ENCODE assay signal across 27 mouse cellular contexts in the genomic region with DNA sequence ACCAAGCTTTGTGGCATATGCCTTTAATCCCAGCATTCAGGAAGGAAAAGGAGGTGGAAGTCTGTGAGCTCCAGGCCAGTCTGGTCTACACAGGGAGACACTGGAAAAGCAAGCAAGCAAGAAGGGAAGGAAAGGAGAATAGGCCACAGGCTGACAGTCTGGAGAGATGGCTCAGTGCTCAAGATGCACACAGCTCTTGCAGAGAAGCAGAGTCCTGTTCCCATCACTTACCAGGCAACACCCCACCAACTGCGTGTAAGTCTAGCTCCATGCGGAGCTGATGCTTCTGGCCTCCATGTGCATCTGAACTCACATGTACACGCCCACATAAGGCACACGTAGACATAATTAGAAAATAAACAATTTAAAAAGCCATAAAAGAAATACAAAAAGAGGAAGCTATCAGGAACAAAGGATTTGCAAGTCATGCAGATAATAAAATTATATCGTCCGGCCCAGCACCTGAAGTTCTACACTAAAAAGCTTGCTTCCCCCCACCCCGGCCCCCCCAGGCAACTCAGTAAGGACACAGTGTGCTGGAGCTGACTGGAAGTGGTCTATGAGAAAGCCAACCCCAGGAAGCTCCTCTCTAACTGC. TPM values are rescaled to one million over a fixed set of nuclear protein-coding genes. Genes with fewer than 3 reads are reported as not detected.
DNase-seq lines count a peak whose midpoint lies in the region; ATAC-seq lines count a peak whose summit lies in the region.
"Had no signal": no experiment of that assay in that cellular context is flagged by ENCODE, and none has a peak within 500 bp of the region (broad histone marks: within the 10 kb centered on the region; RNA-seq: fewer than 3 reads in every experiment).

No protein-coding gene starts in this region.

- no peak overlapping the region for H3K9ac ChIP-seq in midbrain, embryonic 11.5 days (ENCODE audit: low read length)
- H3K9ac ChIP-seq in liver, embryonic 11.5 days (ENCODE audit: low read depth, low read length) = no peak overlapping the region
- H3K9ac ChIP-seq: embryonic facial prominence, embryonic 12.5 days; embryonic facial prominence, embryonic 15.5 days; forebrain, embryonic 12.5 days; forebrain, embryonic 15.5 days; heart, embryonic 12.5 days; heart, embryonic 15.5 days; hindbrain, embryonic 14.5 days had no signal

- peaks cover 64% of the 10 kb centered on the region for H3K4me1 ChIP-seq in megakaryocyte, embryonic 14.5 days
- no peaks in the 10 kb centered on the region for H3K4me1 ChIP-seq in midbrain, embryonic 11.5 days (ENCODE audit: control insufficient read depth, insufficient read depth, low read length)
- H3K4me1 ChIP-seq in liver, embryonic 11.5 days (replicated peaks; ENCODE audit: control insufficient read depth, insufficient read depth, low read length) = peaks cover 6% of the 10 kb centered on the region; the same call in 1 of the 2 replicates
- H3K4me1 ChIP-seq: embryonic facial prominence, embryonic 12.5 days; embryonic facial prominence, embryonic 15.5 days; forebrain, embryonic 12.5 days; forebrain, embryonic 15.5 days; heart, embryonic 15.5 days had no signal

- peak overlapping the region; percentile 21 for H3K4me3 ChIP-seq in megakaryocyte, embryonic 14.5 days (replicated peaks)
- no peak overlapping the region for H3K4me3 ChIP-seq in midbrain, embryonic 11.5 days (ENCODE audit: low read depth, low read length)
- H3K4me3 ChIP-seq in liver, embryonic 11.5 days (ENCODE audit: low read depth, low read length) = no peak overlapping the region
- H3K4me3 ChIP-seq: embryonic facial prominence, embryonic 12.5 days; embryonic facial prominence, embryonic 15.5 days; forebrain, embryonic 12.5 days; forebrain, embryonic 15.5 days; heart, embryonic 12.5 days; heart, embryonic 15.5 days had no signal

- 86% methylated on average over 7 of the region's 7 CpGs for WGBS in midbrain, embryonic 11.5 days
- 75% methylated on average over 7 of the region's 7 CpGs for WGBS in liver, embryonic 11.5 days

- H3K27ac ChIP-seq in midbrain, embryonic 11.5 days (ENCODE audit: low read depth, low read length) = no peak overlapping the region
- no peak overlapping the region for H3K27ac ChIP-seq in liver, embryonic 11.5 days (ENCODE audit: low read depth, low read length)
- H3K27ac ChIP-seq: embryonic facial prominence, embryonic 12.5 days; embryonic facial prominence, embryonic 15.5 days; forebrain, embryonic 12.5 days; forebrain, embryonic 15.5 days; heart, embryonic 15.5 days; hindbrain, embryonic 14.5 days; hindbrain, postnatal 0 days had no signal

- H3K4me2 ChIP-seq in midbrain, embryonic 11.5 days = no peak overlapping the region
- H3K4me2 ChIP-seq in liver, embryonic 11.5 days = no peak overlapping the region
- H3K4me2 ChIP-seq: embryonic facial prominence, embryonic 12.5 days; embryonic facial prominence, embryonic 15.5 days; forebrain, embryonic 12.5 days; forebrain, embryonic 15.5 days; heart, embryonic 12.5 days; heart, embryonic 15.5 days; hindbrain, embryonic 14.5 days had no signal

- ATAC-seq in megakaryocyte, adult 5-6 weeks (ENCODE audit: poor library complexity, severe bottlenecking) = no peak
- 0 out of 2 replicates have a peak, but pooled peaks have one; percentile 18 for ATAC-seq in megakaryocyte progenitor cell, adult 5-6 weeks (replicated peaks; ENCODE audit: poor library complexity)
- ATAC-seq in midbrain, embryonic 11.5 days (ENCODE audit: low FRiP score) = no peak
- no peak for ATAC-seq in liver, embryonic 11.5 days (replicated peaks; ENCODE audit: low FRiP score)
- ATAC-seq: CD4-positive, CD25-positive, alpha-beta regulatory T cell, adult 4 months; forebrain, embryonic 15.5 days; hindbrain, postnatal 0 days; inflammation-experienced regulatory T-cells, adult 6 months had no signal

- no peaks in the 10 kb centered on the region for H3K27me3 ChIP-seq in megakaryocyte, embryonic 14.5 days (replicated peaks)
- H3K27me3 ChIP-seq in midbrain, embryonic 11.5 days (ENCODE audit: control insufficient read depth, insufficient read depth, low read length) = no peaks in the 10 kb centered on the region
- no peaks in the 10 kb centered on the region for H3K27me3 ChIP-seq in liver, embryonic 11.5 days (replicated peaks; ENCODE audit: control insufficient read depth, insufficient read depth, low read length)
- H3K27me3 ChIP-seq: embryonic facial prominence, embryonic 12.5 days; embryonic facial prominence, embryonic 15.5 days; forebrain, embryonic 12.5 days; forebrain, embryonic 15.5 days; heart, embryonic 12.5 days; heart, embryonic 15.5 days had no signal

- no peaks in the 10 kb centered on the region for H3K36me3 ChIP-seq in megakaryocyte, embryonic 14.5 days (replicated peaks; ENCODE audit: low read length)
- no peaks in the 10 kb centered on the region for H3K36me3 ChIP-seq in midbrain, embryonic 11.5 days (ENCODE audit: control insufficient read depth, insufficient read depth, low read length)
- H3K36me3 ChIP-seq in liver, embryonic 11.5 days (ENCODE audit: control insufficient read depth, insufficient read depth, low read length) = no peaks in the 10 kb centered on the region
- H3K36me3 ChIP-seq: embryonic facial prominence, embryonic 12.5 days; embryonic facial prominence, embryonic 15.5 days; forebrain, embryonic 12.5 days; forebrain, embryonic 15.5 days; heart, embryonic 12.5 days; heart, embryonic 15.5 days had no signal

- DNase-seq in MEL-GATA-1-ER (ENCODE audit: extremely low read depth, low read depth) = peak; percentile 74
- no peak for DNase-seq in midbrain, embryonic 11.5 days (ENCODE audit: low spot score, missing footprints)
- no peak for DNase-seq in urinary bladder, postnatal 14 days (ENCODE audit: low spot score)
- DNase-seq in liver, embryonic 11.5 days (ENCODE audit: low spot score) = no peak
- DNase-seq: adrenal gland, adult 2 months; adrenal gland, postnatal 14 days; cerebellum, adult 11 months; cerebellum, adult 2 months; cerebellum, adult 9-11 months; cerebellum, postnatal 25 days; gastrocnemius, postnatal 25 days; heart, adult 18-20 months; heart, postnatal 10 days; heart, postnatal 36 days had no signal

- H3K9me3 ChIP-seq in megakaryocyte, embryonic 14.5 days = no peaks in the 10 kb centered on the region
- H3K9me3 ChIP-seq in midbrain, embryonic 11.5 days (ENCODE audit: control insufficient read depth, low read length) = no peaks in the 10 kb centered on the region
- H3K9me3 ChIP-seq in liver, embryonic 11.5 days (ENCODE audit: control insufficient read depth, low read length) = no peaks in the 10 kb centered on the region
- H3K9me3 ChIP-seq: embryonic facial prominence, embryonic 12.5 days; embryonic facial prominence, embryonic 15.5 days; forebrain, embryonic 12.5 days; forebrain, embryonic 15.5 days; heart, embryonic 12.5 days; heart, embryonic 15.5 days had no signal

RNA-seq across cellular contexts. Expression of gene Brd3, which starts 25.1 kb away (rescaled TPM):
- 58.4 and 65.2 TPM in 2 replicates for polyA plus RNA-seq in megakaryocyte, embryonic 14.5 days (2012; ENCODE audit: insufficient read depth, low replicate concordance)
- 43.1 and 60.4 TPM in 2 replicates for total RNA-seq in megakaryocyte, adult 5-6 weeks (2015)
- 22.4 and 28.3 TPM in 2 replicates for total RNA-seq in megakaryocyte, adult 5-6 weeks (2017)
- 52.4 and 54.7 TPM in 2 replicates for total RNA-seq in megakaryocyte progenitor cell, adult 5-6 weeks (2015)
- 26.7 and 29.4 TPM in 2 replicates for total RNA-seq in megakaryocyte progenitor cell, adult 5-6 weeks (2017)
- polyA plus RNA-seq in midbrain, embryonic 11.5 days (2014; fragmentation: Nextera tagmentation; extraction: Ambion mirVana) = 168 and 189 TPM in 2 replicates
- polyA plus RNA-seq in liver, embryonic 11.5 days (2014; fragmentation: Nextera tagmentation; extraction: Ambion mirVana) = 111 and 113 TPM in 2 replicates

RNA-seq across cellular contexts. Expression of gene Wdr5, which starts 32.6 kb away (rescaled TPM):
- 6.3 and 27.6 TPM in 2 replicates for polyA plus RNA-seq in megakaryocyte, embryonic 14.5 days (2012; ENCODE audit: insufficient read depth, low replicate concordance)
- total RNA-seq in megakaryocyte, adult 5-6 weeks (2015) = 21.3 and 22.2 TPM in 2 replicates
- total RNA-seq in megakaryocyte, adult 5-6 weeks (2017) = 42.8 and 44.8 TPM in 2 replicates
- 36.7 and 37.2 TPM in 2 replicates for total RNA-seq in megakaryocyte progenitor cell, adult 5-6 weeks (2015)
- 85.6 and 87.3 TPM in 2 replicates for total RNA-seq in megakaryocyte progenitor cell, adult 5-6 weeks (2017)
- polyA plus RNA-seq in midbrain, embryonic 11.5 days (2014; fragmentation: Nextera tagmentation; extraction: Ambion mirVana) = 63.5 and 69.1 TPM in 2 replicates
- 76.7 and 78.0 TPM in 2 replicates for polyA plus RNA-seq in liver, embryonic 11.5 days (2014; fragmentation: Nextera tagmentation; extraction: Ambion mirVana)

RNA-seq across cellular contexts. Expression of gene Brd3os, which starts 40.2 kb away (rescaled TPM):
- 0.51 TPM in 1 of 2 replicates, not detected in the other for polyA plus RNA-seq in megakaryocyte, embryonic 14.5 days (2012; ENCODE audit: insufficient read depth, low replicate concordance)
- 0.93 TPM in 1 of 2 replicates, not detected in the other for total RNA-seq in megakaryocyte, adult 5-6 weeks (2015)
- 0.11 TPM in 1 of 2 replicates, not detected in the other for total RNA-seq in megakaryocyte, adult 5-6 weeks (2017)
- 0.12 TPM in 1 of 2 replicates, not detected in the other for total RNA-seq in megakaryocyte progenitor cell, adult 5-6 weeks (2015)
- total RNA-seq in megakaryocyte progenitor cell, adult 5-6 weeks (2017) = 0.14 TPM in 1 of 2 replicates, not detected in the other
- polyA plus RNA-seq in midbrain, embryonic 11.5 days (2014; fragmentation: Nextera tagmentation; extraction: Ambion mirVana) = 15.1 and 16.3 TPM in 2 replicates
- 2.2 and 2.8 TPM in 2 replicates for polyA plus RNA-seq in liver, embryonic 11.5 days (2014; fragmentation: Nextera tagmentation; extraction: Ambion mirVana)
- polyA plus RNA-seq: inflammation-experienced regulatory T-cells, adult 6 months had no signal

RNA-seq across cellular contexts. Expression of gene Vav2, which starts 55.5 kb away (rescaled TPM):
- 2.8 and 5.5 TPM in 2 replicates for polyA plus RNA-seq in megakaryocyte, embryonic 14.5 days (2012; ENCODE audit: insufficient read depth, low replicate concordance)
- total RNA-seq in megakaryocyte, adult 5-6 weeks (2015) = 5.9 and 8.0 TPM in 2 replicates
- 11.0 and 11.5 TPM in 2 replicates for total RNA-seq in megakaryocyte, adult 5-6 weeks (2017)
- 4.8 and 7.5 TPM in 2 replicates for total RNA-seq in megakaryocyte progenitor cell, adult 5-6 weeks (2015)
- 5.7 and 9.2 TPM in 2 replicates for total RNA-seq in megakaryocyte progenitor cell, adult 5-6 weeks (2017)
- 13.7 and 15.0 TPM in 2 replicates for polyA plus RNA-seq in midbrain, embryonic 11.5 days (2014; fragmentation: Nextera tagmentation; extraction: Ambion mirVana)
- 6.0 and 6.6 TPM in 2 replicates for polyA plus RNA-seq in liver, embryonic 11.5 days (2014; fragmentation: Nextera tagmentation; extraction: Ambion mirVana)
